Mouse (Mus musculus) cerebellum, adult 9-11 months (tissue): ENCODE results near the gene Rnf115.

ENCODE experiments used
- DNase-seq: peaks from one replicate; pipeline ENCODE4 v3.0.0; 2022

Rnf115 gene

GRCm38 (mm10) chr3:96788506-96788905 is 61.0 kb downstream of the Rnf115 start:
- DNase-seq, result no peak

DNA sequence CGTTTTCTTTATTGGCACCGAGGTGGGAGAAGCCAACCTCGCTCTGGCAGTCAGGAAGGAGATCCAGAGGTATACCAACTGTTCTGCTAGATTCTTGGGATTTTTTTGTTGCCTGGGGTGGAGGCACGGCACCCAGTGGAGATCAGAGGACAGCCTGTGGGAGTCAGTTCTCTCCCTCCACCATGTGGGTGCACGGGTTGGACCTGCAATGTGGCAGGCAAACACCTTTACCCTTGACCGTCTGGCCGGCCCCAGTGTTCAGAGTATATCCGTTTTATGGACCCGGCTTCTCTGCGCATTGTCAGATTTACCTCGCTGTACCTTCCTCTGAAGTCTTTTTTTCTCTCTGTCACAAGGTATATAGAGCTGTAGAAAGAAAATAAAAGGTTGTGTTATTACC is 72.8 kb downstream of the Rnf115 start:
- no peak for DNase-seq

- no peak for DNase-seq
Observed at GRCm38 (mm10) chr3:96802214-96802613, 74.8 kb downstream of the Rnf115 start.

DNA sequence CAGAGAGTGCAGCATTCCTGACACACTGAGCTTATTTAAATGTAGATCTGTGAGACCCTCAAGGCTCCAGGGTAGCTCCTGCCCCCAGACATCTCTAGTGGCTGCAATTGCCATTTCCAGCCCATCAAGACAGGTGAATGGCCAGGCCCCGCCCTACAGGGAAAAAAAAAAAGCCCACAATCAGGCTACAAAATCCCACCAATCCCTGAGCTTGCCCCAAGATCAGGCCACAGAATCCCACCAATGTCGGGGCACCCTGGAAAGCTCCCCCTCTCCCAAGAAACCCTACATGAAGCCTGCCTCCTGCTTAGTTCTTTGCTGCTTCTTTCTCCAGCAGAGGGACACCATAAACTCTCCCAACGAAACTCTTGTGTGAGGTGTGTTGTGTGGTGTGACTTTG is 80.7 kb downstream of the Rnf115 start:
- no peak for DNase-seq

GRCm38 (mm10) chr3:96808651-96809050 is 81.2 kb downstream of the Rnf115 start:
- DNase-seq, result no peak

- no peak for DNase-seq
Observed at GRCm38 (mm10) chr3:96811232-96811631, 83.8 kb downstream of the Rnf115 start.

DNA sequence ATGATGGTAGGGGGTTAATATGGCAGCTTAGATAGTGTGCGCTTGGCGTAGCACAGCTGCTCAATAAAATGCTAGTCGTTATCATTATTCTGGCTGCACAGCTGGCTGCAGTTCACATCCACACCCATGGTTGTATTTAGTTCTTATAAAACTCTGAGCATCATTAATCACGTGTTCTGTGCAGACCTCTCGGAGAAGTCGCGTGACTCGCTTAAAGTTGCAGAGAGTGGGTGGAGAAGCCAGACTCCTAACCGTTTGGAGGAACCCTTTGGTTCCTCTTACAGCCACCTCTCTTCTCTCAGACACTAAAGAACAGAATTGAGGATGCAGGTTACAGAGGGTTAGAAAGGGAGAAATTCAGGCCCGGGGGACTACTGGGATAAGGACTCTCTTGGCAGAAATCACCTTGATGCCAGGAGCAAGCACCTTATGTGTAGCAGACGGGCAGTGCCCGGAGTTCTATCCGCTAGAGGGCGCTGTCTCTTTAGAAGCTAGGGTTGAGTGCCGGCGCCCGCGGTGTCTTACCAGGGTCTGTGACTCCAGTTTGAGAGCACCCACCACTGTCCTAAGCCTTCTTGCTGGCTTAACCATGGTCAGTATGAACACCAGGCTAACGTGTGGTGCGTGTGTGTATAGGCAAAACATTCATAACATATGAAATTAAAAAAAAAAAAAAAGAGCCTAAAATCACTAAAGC is 85.1 kb downstream of the Rnf115 start:
- DNase-seq, result peak; percentile 60

DNA sequence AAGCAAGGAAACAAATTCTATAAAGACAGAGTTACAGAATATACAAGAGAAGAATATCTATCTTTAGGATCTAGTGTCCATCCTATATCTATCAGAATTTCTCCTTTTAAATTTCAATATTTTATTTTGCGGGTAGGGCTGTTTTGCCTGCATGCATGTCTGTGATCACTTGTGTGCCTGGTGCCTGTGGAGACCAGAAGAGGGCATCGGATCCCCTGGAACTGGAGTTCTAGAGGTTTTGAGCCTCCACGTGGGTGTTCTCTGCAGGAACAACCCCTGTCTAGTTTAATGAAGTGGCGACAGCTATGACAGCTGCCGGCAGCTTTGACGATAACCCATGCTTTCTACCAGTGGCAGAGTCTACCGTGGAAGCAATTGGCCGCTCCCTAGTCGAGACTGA is 85.6 kb downstream of the Rnf115 start:
- DNase-seq, result no peak

DNA sequence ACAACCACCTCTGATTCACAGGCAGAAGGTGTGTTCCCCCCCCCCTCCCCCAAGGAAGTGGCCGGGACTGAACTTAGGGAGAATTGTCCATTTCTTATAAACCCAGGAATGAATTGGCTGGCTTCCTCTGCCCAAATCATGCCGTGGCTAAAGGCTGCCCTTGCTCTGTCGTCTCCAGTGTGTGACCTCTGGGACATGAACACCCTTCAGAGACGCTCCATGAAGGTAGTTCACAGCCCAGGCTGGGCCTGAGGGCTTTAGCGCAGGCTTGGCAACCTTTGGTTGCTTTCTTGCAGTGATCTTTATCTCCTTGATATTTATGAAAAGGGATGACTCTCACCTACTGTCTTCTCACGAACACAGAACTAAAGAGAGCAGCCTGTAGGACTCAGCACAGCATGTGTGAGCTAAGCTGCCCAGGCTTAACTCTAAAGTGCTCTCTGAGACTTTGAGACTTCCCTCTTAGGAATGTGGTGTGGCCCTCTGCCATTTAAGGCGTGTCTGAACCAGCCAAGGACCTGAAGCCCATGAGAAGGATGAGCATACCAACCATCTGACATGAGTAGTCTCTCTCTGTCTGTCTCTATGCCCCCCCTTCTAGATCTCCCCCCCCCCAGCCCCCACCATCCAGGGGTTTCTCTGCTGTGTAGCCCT is 86.3 kb downstream of the Rnf115 start:
- no peak for DNase-seq

GRCm38 (mm10) chr3:96814342-96814741 is 86.9 kb downstream of the Rnf115 start:
- DNase-seq, result no peak

DNA sequence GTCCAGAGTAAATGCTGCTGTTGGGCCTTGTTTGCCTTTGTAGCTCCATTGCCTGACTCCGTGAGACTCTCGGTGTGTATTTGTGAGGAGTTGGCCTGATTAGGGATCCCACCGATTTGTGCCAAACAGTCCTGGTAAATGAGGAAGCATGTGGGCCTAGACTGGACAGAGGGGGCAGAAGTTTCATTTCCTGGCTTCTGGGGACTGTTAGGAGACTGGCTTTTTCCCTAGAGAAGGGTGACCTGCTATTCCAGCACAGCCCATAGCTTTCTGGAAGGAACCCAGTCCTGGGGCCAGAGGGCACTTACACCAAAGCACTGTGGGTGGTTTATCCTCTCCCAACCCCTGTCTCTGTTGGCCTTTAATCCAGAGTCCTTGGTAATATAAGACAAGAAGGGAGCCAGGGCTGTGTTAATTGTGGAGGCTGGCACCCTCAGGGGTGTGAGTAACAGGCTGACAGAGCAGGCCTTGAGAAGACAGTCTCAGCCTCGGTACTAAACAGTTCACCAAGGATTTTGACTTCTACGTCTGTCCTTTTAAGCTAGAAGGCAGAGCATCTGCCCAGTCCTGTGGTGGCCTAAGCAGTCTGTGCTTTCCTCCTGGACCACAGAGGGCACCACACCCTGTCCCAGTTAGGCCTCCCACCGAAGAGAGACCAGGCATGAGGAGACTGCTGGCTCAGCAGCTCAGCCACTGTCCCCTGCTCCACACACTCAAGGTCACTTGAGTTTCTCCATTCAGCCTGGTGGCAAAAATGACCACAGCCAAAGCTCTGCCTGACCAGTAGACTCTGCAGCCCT is 92.9 kb downstream of the Rnf115 start:
- DNase-seq, result no peak

DNA sequence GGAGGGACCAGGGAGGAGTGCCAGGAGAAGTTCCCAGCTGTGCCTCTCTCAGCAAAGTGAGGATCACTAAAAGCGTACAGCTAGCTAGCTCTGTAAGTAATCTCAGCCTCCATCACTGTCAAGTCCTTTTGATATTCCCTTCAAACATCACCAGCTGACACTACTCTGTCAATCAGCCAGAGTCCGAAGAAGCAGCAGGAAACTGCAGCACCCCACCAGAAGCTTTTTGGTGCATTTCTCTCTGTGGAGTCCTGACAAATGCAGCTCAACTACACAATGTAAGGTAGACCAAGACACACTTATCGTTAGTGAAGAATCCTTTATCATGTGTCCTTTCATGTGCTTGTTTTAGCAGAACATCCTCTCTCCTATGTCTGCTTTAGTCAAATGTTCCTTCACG is 94.1 kb downstream of the Rnf115 start:
- no peak for DNase-seq

DNA sequence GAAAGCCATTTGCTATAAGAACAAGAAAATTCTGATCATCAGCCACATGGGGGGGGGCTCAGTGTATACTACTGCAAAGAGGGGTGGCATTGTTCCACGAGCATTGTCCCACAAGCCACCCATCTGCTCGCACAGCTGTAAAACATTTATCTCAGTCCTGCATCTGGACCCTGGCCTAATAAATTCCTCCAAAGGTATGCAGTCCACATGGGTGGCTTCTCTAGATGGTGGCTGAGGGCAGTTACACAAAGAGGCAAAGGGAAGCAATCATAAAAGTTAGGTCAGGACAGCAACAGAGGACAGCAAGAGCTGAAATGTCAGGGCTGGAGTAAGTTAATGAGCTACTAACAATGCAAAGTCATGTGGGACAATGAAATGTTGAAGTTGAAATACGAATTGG is 96.2 kb downstream of the Rnf115 start:
- DNase-seq, result no peak

DNA sequence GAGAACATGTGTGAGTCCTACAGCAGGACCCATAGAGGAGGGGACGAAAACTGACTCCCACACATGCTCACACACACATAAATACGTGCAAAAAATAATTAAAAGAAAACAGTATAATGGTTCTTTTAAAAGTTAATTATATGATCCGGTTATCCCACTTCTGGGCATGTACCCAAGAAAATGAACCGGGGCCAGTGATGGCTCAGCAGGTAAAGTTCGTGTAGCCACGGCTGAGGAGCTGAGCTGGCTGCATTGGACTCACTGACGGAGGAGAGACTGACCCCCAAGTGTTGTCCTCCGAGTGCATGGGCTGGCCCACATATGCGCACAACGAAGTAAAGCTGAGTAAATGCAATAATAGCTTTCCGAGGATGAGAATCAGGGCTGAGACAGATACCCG is 97.2 kb downstream of the Rnf115 start:
- DNase-seq, result no peak

DNA sequence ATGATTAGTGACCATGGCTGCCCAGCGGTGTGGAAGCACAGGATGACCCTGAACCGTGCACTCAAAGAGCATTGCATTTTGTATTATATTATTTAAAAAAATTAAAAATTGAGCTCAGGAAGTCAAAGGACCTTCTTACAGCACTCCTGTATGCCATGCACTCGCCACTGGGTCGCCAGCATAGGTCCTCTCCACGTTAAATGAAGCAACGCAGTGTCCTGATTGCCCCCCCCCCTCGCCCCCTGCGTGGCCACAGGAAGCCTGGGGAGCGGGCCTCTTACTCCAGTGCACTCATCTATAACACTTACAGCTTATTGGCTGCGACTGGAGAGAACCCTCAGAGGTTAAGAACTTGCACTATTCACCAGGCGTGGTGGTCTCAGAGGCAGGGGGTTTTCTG is 97.8 kb downstream of the Rnf115 start:
- no peak for DNase-seq

DNA sequence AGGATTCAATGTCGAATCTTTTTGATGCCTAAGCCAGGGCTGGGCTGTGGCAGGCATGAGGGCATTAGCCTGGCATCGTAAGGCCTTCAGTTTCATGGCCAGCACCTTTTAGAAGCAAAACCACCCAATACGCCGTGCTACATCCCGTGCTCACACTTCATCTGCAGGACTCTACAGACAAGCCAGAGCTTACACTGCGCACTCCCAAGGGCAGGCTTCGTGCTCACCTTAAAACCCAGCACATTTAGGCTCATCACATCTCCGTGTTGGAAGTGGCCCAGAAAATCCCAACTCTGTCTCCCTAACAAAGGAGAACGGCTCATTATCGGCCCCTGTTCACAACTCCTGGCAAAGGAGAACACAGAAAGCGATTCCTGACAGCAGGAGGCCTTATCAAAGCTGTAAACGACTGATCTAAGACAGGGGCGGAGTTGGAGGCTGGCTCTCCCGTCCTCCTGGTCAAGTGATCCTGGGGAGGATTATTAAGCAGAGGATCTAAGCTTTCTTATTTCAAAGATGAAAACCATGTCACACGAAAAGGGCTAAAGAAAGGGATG is 100.9 kb downstream of the Rnf115 start:
- no peak for DNase-seq

GRCm38 (mm10) chr3:96828984-96829383 is 101.5 kb downstream of the Rnf115 start, which contains the start of the genes Pdzk1 and Cd160:
TSS of gene Pdzk1 (plus strand) at chr3:96829284.
TSS of gene Cd160 (minus strand) at chr3:96829351.
- DNase-seq, result no peak

- no peak for DNase-seq
Observed at GRCm38 (mm10) chr3:96829856-96830255, 102.4 kb downstream of the Rnf115 start.

DNA sequence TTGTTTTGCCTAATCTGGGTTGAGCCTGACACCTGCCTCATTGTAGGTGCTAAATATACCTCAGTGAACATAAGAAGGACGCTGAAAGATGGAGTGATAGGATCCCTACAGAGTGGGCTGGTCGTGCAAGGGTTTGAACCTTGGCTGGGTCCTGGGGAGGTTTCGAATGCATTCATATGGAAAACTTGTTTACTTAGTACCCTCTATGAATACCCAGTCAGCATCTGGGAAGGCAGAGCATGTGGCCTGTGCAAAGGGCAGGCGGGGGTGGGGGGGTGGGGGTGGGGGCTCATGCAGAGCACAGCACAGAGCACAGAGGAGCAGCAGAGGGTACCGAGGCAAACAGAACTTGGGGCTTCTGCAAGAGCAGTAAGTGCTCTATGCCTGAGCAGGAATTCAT is 105.5 kb downstream of the Rnf115 start:
- DNase-seq, result no peak

DNA sequence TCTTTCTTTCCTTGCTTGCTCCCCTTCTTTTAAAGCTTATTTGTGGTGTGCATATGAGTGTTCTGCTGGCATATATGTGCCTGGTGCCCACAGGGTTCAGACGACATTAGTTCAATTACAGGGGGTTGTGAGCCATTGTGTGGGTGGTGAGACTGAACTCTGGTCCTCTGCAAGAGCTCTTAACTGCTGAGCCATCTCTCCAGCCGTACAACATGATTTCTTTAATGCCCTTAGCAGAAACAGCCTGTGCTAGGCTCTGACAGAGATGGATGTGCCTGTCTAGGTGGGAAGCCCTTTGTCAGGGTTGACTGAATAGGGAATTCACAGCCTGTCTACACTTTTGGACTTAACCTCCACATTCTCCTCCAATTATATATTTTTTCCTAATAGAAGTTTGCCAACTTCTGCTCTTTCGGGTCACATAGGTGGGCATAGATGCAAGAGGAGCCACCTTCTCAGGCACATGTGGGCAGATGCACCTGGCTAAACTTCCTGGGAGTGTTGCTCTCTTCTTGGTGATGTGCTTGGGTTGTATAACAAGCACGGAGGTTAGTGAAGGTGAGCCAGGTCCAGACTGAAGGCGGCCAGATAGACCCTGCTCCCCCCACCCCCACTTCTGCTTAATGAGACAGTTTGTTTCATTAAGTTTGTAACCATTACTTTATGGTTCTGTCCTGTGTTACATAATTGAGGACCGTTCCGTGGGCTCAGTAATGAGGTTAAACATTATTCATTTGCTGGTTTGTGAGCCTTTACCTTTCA is 107.3 kb downstream of the Rnf115 start:
- no peak for DNase-seq

GRCm38 (mm10) chr3:96836414-96836813 is 109.0 kb downstream of the Rnf115 start:
- no peak for DNase-seq

GRCm38 (mm10) chr3:96838996-96839645 is 111.7 kb downstream of the Rnf115 start:
- no peak for DNase-seq
